Mouse (Mus musculus) cerebellum, adult 2 months (tissue): ENCODE measurements around the gene St3gal2. TPM values are rescaled to one million over a fixed set of nuclear protein-coding genes. Genes with fewer than 3 reads are reported as not detected.
A peak's percentile ranks its signal among the peaks of the same experiment; 100 is the strongest.

Source experiments
- DNase-seq, 2 experiments: peaks; one replicate each; pipeline ENCODE4 v3.0.0; 2021
- H3K27ac ChIP-seq: fragments of 200-500 bp; 2 replicates; pipeline ENCODE4 v1.5.1; 2012; ENCODE audit warnings: low read length, control low read depth, inconsistent platforms; ENCODE audit not compliant: insufficient read depth
- H3K27me3 ChIP-seq: fragments of 200-500 bp; 2 replicates; pipeline ENCODE4 v1.6.1; 2012; ENCODE audit warnings: inconsistent platforms, mild to moderate bottlenecking, low read length, moderate library complexity; ENCODE audit not compliant: control insufficient read depth, insufficient read depth
- H3K4me1 ChIP-seq: fragments of 200-500 bp; 2 replicates; pipeline ENCODE4 v1.6.1; 2011; ENCODE audit warnings: low read length; ENCODE audit not compliant: control insufficient read depth, insufficient read depth
- H3K4me3 ChIP-seq: fragments of 200-500 bp; replicated peaks from 2 replicates; pipeline ENCODE3; 2011; ENCODE audit warnings: mild to moderate bottlenecking, low read depth, low read length, control low read depth; ENCODE audit not compliant: insufficient read depth
- CTCF ChIP-seq: fragments of 200-500 bp; IDR thresholded peaks from 2 replicates; pipeline ENCODE4 v1.5.1; 2011; ENCODE audit warnings: low read depth, mild to moderate bottlenecking, control low read depth, low read length, moderate library complexity, borderline replicate concordance; ENCODE audit not compliant: insufficient read depth
- POLR2A ChIP-seq: fragments of 200-500 bp; IDR thresholded peaks from 2 replicates; pipeline ENCODE4 v1.6.1; 2011; ENCODE audit warnings: low read length, control low read depth, borderline replicate concordance; ENCODE audit not compliant: insufficient read depth
- WGBS: fragments of 180-500 bp; shearing (Covaris S2); methylation state at CpG from one replicate; pipeline ENCODE4 v1.1.7; 2018; 5-methylcytosine and 5-hydroxymethylcytosine counted together
- polyA plus RNA-seq: library from polyadenylated mRNA; depleted of rRNA; stranded (reverse); fragments of >200 nt; gene quantifications from 2 replicates; pipeline ENCODE4 v1.2.3, GENCODE M21; 2012; rRNA removed

Gene St3gal2
- 81.1 and 88.6 TPM in 2 replicates for polyA plus RNA-seq

GRCm38 (mm10) chr8:110919341-110920031 is at the start of gene St3gal2:
St3gal2 (plus strand) TSS chr8:110919922.
- peak within 1 kb of the TSS; percentile 94 for H3K27ac ChIP-seq
- DNase-seq, result peak; percentile 92 to 97
- H3K4me1 ChIP-seq, result peaks cover 7% of the 10 kb centered on the region; the same call in 1 of the 2 replicates
- peak within 1 kb of the TSS; percentile 86 for H3K4me3 ChIP-seq
- under 1% methylated on average over 23 of the region's 36 CpGs for WGBS
- TF ChIP-seq POLR2A, result peak; percentile 52; the same call in 1 of the 2 replicates
- no peak for TF ChIP-seq CTCF
- no peaks in the 10 kb centered on the region for H3K27me3 ChIP-seq

DNA sequence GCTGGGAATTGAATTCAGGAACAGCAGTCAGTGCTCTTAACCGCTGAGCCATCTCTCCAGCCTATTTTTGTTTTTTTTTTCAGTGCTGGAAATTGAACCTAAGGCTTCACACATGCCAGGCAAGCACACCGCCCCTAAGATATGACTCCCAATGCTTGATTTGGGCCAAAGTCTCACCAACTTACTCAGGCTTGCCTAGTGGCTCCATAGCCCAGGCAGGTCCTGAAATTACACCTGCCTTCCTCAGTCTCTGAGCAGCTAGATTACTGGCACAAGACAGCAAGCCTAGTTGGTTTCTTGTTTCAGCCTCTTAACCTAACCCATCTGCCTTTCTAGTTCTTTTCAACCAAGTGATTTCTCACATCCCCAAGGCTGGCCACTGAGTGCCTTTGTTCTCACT is 49.2 kb upstream of the St3gal2 start:
- no peak overlapping the region for H3K4me3 ChIP-seq
- no peak overlapping the region for H3K27ac ChIP-seq
- WGBS, result 99% methylated on average over 2 of the region's 2 CpGs
- no peaks in the 10 kb centered on the region for H3K4me1 ChIP-seq
- TF ChIP-seq CTCF (no peak), POLR2A (no peak)
- no peak for DNase-seq
- no peaks in the 10 kb centered on the region for H3K27me3 ChIP-seq

GRCm38 (mm10) chr8:110877862-110878261 is 41.9 kb upstream of the St3gal2 start:
- no peak for DNase-seq
- WGBS, result 93% methylated on average over 4 of the region's 4 CpGs
- Histone ChIP-seq H3K4me1 (peaks cover 21% of the 10 kb centered on the region), H3K4me3 (no peak overlapping the region), H3K27ac (no peak overlapping the region), H3K27me3 (no peaks in the 10 kb centered on the region)
- TF ChIP-seq POLR2A (no peak), CTCF (no peak)

GRCm38 (mm10) chr8:110881741-110882310 is 37.9 kb upstream of the St3gal2 start:
- TF ChIP-seq CTCF, result no peak; the same call in 1 of the 2 replicates
- 0 out of 2 replicates have a peak, but pooled peaks have one; percentile 7 for TF ChIP-seq POLR2A
- Histone ChIP-seq H3K4me3 (no peak overlapping the region), H3K4me1 (peaks cover 44% of the 10 kb centered on the region), H3K27me3 (no peaks in the 10 kb centered on the region), H3K27ac (peak overlapping the region; percentile 57)
- peak; percentile 90 to 93 for DNase-seq
- WGBS, result 12% methylated on average over 10 of the region's 10 CpGs

- DNase-seq, result peak; percentile 77 to 85
- H3K27me3 ChIP-seq, result no peaks in the 10 kb centered on the region
- WGBS, result 14% methylated on average over 18 of the region's 18 CpGs
- H3K27ac ChIP-seq, result peak overlapping the region; percentile 42
- no peak overlapping the region for H3K4me3 ChIP-seq
- peaks cover 64% of the 10 kb centered on the region for H3K4me1 ChIP-seq
- TF ChIP-seq CTCF, result no peak; the same call in 1 of the 2 replicates
- no peak for TF ChIP-seq POLR2A
Observed at GRCm38 (mm10) chr8:110883824-110884223, 35.9 kb upstream of the St3gal2 start.

GRCm38 (mm10) chr8:110886634-110887033 is 33.1 kb upstream of the St3gal2 start:
- DNase-seq, result no peak
- 80% methylated on average over 3 of the region's 3 CpGs for WGBS
- H3K4me3 ChIP-seq, result no peak overlapping the region
- H3K4me1 ChIP-seq, result peaks cover 70% of the 10 kb centered on the region
- no peaks in the 10 kb centered on the region for H3K27me3 ChIP-seq
- TF ChIP-seq CTCF, result no peak
- no peak overlapping the region for H3K27ac ChIP-seq

GRCm38 (mm10) chr8:110887551-110887950 is 32.2 kb upstream of the St3gal2 start:
- Histone ChIP-seq H3K27me3 (no peaks in the 10 kb centered on the region), H3K4me1 (peaks cover 65% of the 10 kb centered on the region), H3K4me3 (no peak overlapping the region), H3K27ac (peak overlapping the region; percentile 96)
- WGBS, result 29% methylated on average over 10 of the region's 10 CpGs
- DNase-seq, result peak; percentile 61 to 67
- TF ChIP-seq POLR2A, result no peak

DNA sequence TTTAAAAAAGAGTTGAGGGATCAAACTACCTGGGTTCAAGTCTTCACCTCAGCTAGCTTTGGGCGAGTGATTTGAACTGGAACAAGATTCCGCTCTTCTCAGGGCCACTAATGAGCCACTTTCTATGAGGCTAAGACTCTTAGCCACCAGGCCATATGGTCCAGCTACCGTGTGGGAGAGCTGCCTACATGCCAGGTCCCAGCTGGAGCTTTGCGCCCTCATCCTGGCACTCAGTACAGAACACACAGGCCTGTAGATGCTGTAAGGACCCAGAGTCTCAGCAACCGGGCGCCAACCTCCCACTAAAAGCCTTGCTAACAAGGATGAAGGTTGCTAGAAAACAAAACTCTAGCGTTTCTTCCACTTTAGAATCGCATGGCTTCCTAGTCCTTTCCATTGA is 31.3 kb upstream of the St3gal2 start:
- TF ChIP-seq POLR2A (no peak), CTCF (no peak)
- Histone ChIP-seq H3K27me3 (no peaks in the 10 kb centered on the region), H3K4me1 (peaks cover 63% of the 10 kb centered on the region), H3K4me3 (no peak overlapping the region), H3K27ac (peak overlapping the region; percentile 96)
- peak; percentile 89 to 93 for DNase-seq
- WGBS, result 20% methylated on average over 8 of the region's 8 CpGs
